Mouse (Mus musculus) MEL (cell line): ENCODE results near the gene Nkpd1. TPM values are rescaled to one million over a fixed set of nuclear protein-coding genes. Genes with fewer than 3 reads are reported as not detected.

Experiments used
- DNase-seq: peaks from one replicate; pipeline ENCODE4 v3.0.0; 2011; ENCODE audit warnings: low read depth, low spot score
- H3K27ac ChIP-seq: 2 replicates; pipeline ENCODE4 v1.5.1; 2012; ENCODE audit warnings: low read depth, mild to moderate bottlenecking, control low read depth, low read length, moderate library complexity; ENCODE audit not compliant: control insufficient read depth
- H3K27me3 ChIP-seq, 2 experiments: fragments of 150-350 bp in 1 of 2; sonication (generic) in 1 of 2; 2 replicates each; pipeline ENCODE4 v1.6.1; 2012; ENCODE audit warnings: low read length in 2 of 2, mild to moderate bottlenecking in 2 of 2, improper control_type of control experiment in 1 of 2, moderate library complexity in 1 of 2; ENCODE audit not compliant: insufficient read depth in 2 of 2, control insufficient read depth in 1 of 2
- H3K36me3 ChIP-seq, 2 experiments: 2 replicates each; pipeline ENCODE4 v1.6.1; 2012 to 2014; ENCODE audit warnings: low read length in 2 of 2, improper control_type of control experiment in 1 of 2, inconsistent platforms in 1 of 2, mild to moderate bottlenecking in 1 of 2; ENCODE audit not compliant: insufficient read depth in 2 of 2, control insufficient read depth in 1 of 2
- H3K4me1 ChIP-seq, 2 experiments: fragments of 150-350 bp in 1 of 2; sonication (generic) in 1 of 2; 2 replicates each; pipeline ENCODE4 v1.6.1; 2012; ENCODE audit warnings: low read length in 2 of 2, improper control_type of control experiment in 1 of 2, mild to moderate bottlenecking in 1 of 2; ENCODE audit not compliant: insufficient read depth in 2 of 2, control insufficient read depth in 1 of 2
- H3K4me3 ChIP-seq, 2 experiments: fragments of 150-350 bp in 1 of 2; sonication (generic) in 1 of 2; 2 replicates each; pipeline ENCODE4 v1.5.1; 2012; ENCODE audit warnings: low read depth in 2 of 2, low read length in 2 of 2, mild to moderate bottlenecking in 2 of 2, moderate library complexity in 2 of 2, control low read depth in 1 of 2, improper control_type of control experiment in 1 of 2; ENCODE audit not compliant: control insufficient read depth in 1 of 2, insufficient read depth in 1 of 2
- H3K79me2 ChIP-seq: 2 replicates; pipeline ENCODE4 v1.6.1; 2012; ENCODE audit warnings: mild to moderate bottlenecking, low read length, moderate library complexity; ENCODE audit not compliant: control insufficient read depth, poor library complexity, insufficient read depth
- H3K9ac ChIP-seq: 2 replicates; pipeline ENCODE4 v1.6.1; 2012; ENCODE audit warnings: low read depth, mild to moderate bottlenecking, control low read depth, low read length, moderate library complexity; ENCODE audit not compliant: control insufficient read depth, poor library complexity, severe bottlenecking
- H3K9me3 ChIP-seq: fragments of 150-350 bp; sonication (generic); replicated peaks from 2 replicates; pipeline ENCODE4 v1.6.1; 2012; ENCODE audit warnings: mild to moderate bottlenecking, low read length, improper control_type of control experiment, moderate library complexity; ENCODE audit not compliant: insufficient read depth
- CHD1 ChIP-seq: IDR thresholded peaks from 2 replicates; pipeline ENCODE4 v1.6.1; 2012; ENCODE audit warnings: low read depth, mild to moderate bottlenecking, inconsistent platforms, low read length, improper control_type of control experiment
- CHD2 ChIP-seq: IDR thresholded peaks from 2 replicates; pipeline ENCODE4 v1.6.1; 2011; ENCODE audit warnings: low read length, improper control_type of control experiment
- E2F4 ChIP-seq: IDR thresholded peaks from 2 replicates; pipeline ENCODE4 v1.6.1; 2011; ENCODE audit warnings: low read depth, low read length, improper control_type of control experiment, borderline replicate concordance
- ELF1 ChIP-seq: IDR thresholded peaks from 2 replicates; pipeline ENCODE4 v1.6.1; 2014; ENCODE audit warnings: low read depth, mild to moderate bottlenecking, inconsistent platforms, low read length, improper control_type of control experiment, moderate library complexity
- ETS1 ChIP-seq: IDR thresholded peaks from 2 replicates; pipeline ENCODE4 v1.6.1; 2012; ENCODE audit warnings: low read depth, mild to moderate bottlenecking, inconsistent platforms, low read length, improper control_type of control experiment, moderate library complexity
- GATA1 ChIP-seq: IDR thresholded peaks from 2 replicates; pipeline ENCODE4 v1.6.1; 2011; ENCODE audit warnings: low read depth, low read length, improper control_type of control experiment
- MAFK ChIP-seq: IDR thresholded peaks from 2 replicates; pipeline ENCODE4 v1.6.1; 2011; ENCODE audit warnings: low read depth, mild to moderate bottlenecking, low read length, improper control_type of control experiment, borderline replicate concordance
- MAZ ChIP-seq: IDR thresholded peaks from 2 replicates; pipeline ENCODE4 v1.6.1; 2012; ENCODE audit warnings: low read depth, mild to moderate bottlenecking, inconsistent platforms, low read length, improper control_type of control experiment
- MYB ChIP-seq: IDR thresholded peaks from 2 replicates; pipeline ENCODE4 v1.6.1; 2011; ENCODE audit warnings: mild to moderate bottlenecking, low read depth, low read length, improper control_type of control experiment
- NELFE ChIP-seq: IDR thresholded peaks from 2 replicates; pipeline ENCODE4 v1.6.1; 2011; ENCODE audit warnings: low read depth, low read length, improper control_type of control experiment
- POLR2A ChIP-seq, 2 experiments: IDR thresholded peaks; 2 replicates each; pipeline ENCODE4 v1.6.1; 2011 to 2012; ENCODE audit warnings: low read length in 2 of 2, mild to moderate bottlenecking in 2 of 2, control low read depth in 1 of 2, improper control_type of control experiment in 1 of 2, low read depth in 1 of 2, moderate library complexity in 1 of 2; ENCODE audit not compliant: control insufficient read depth in 1 of 2, insufficient read depth in 1 of 2, poor library complexity in 1 of 2
- POLR2AphosphoS5 ChIP-seq: IDR thresholded peaks from 2 replicates; pipeline ENCODE4 v1.6.1; 2012; ENCODE audit warnings: low read depth, borderline replicate concordance, mild to moderate bottlenecking, inconsistent platforms, low read length, moderate library complexity, mixed read lengths
- RAD21 ChIP-seq: IDR thresholded peaks from 2 replicates; pipeline ENCODE4 v1.6.1; 2011; ENCODE audit warnings: mild to moderate bottlenecking, low read depth, low read length, improper control_type of control experiment
- SIN3A ChIP-seq: IDR thresholded peaks from 2 replicates; pipeline ENCODE4 v1.6.1; 2012; ENCODE audit warnings: low read length, improper control_type of control experiment, inconsistent platforms
- TAL1 ChIP-seq: IDR thresholded peaks from 2 replicates; pipeline ENCODE4 v1.6.1; 2012; ENCODE audit warnings: mild to moderate bottlenecking, inconsistent platforms, low read length, moderate library complexity, mixed read lengths
- TCF12 ChIP-seq: IDR thresholded peaks from 2 replicates; pipeline ENCODE4 v1.6.1; 2014; ENCODE audit warnings: low read depth, mild to moderate bottlenecking, inconsistent platforms, low read length, improper control_type of control experiment, moderate library complexity
- USF1 ChIP-seq: IDR thresholded peaks from 2 replicates; pipeline ENCODE4 v1.6.1; 2014; ENCODE audit warnings: low read depth, mild to moderate bottlenecking, inconsistent platforms, low read length, improper control_type of control experiment, moderate library complexity
- USF2 ChIP-seq, 2 experiments: IDR thresholded peaks; 2 replicates each; pipeline ENCODE4 v1.6.1; 2011 to 2012; ENCODE audit warnings: improper control_type of control experiment in 2 of 2, low read length in 2 of 2, borderline replicate concordance in 1 of 2, inconsistent platforms in 1 of 2, low read depth in 1 of 2, mild to moderate bottlenecking in 1 of 2; ENCODE audit not compliant: insufficient read depth in 1 of 2
- ZC3H11A ChIP-seq: IDR thresholded peaks from 2 replicates; pipeline ENCODE4 v1.6.1; 2012; ENCODE audit warnings: low read depth, mild to moderate bottlenecking, inconsistent platforms, low read length, improper control_type of control experiment
- ZKSCAN1 ChIP-seq: IDR thresholded peaks from 2 replicates; pipeline ENCODE4 v1.6.1; 2012; ENCODE audit warnings: low read depth, mild to moderate bottlenecking, inconsistent platforms, low read length, improper control_type of control experiment, moderate library complexity
- polyA plus RNA-seq, 2 experiments: library from polyadenylated mRNA; stranded (reverse) in 1 of 2; unstranded in 1 of 2; fragments of >175 nt in 1 of 2; fragments of >200 nt in 1 of 2; gene quantifications; 2 replicates each; pipeline versions ENCODE4 v1.2.1 to v1.2.4; 2012; ENCODE audit warnings: low replicate concordance in 2 of 2, low read depth in 1 of 2; ENCODE audit not compliant: insufficient read length in 2 of 2, insufficient read depth in 1 of 2, missing spikeins in 1 of 2
- total RNA-seq: library from RNA; depleted of rRNA; stranded (reverse); fragments of 300-350 nt; gene quantifications from 2 replicates; pipeline ENCODE4 v1.2.3, GENCODE M21; 2012

The Nkpd1 gene
- total and polyA plus RNA-seq, 3 experiments = 0.33 to 0.35 TPM; not detected in 1

GRCm38 (mm10) chr7:19540771-19541566 is 23.3 kb downstream of the Nkpd1 start:
- Histone ChIP-seq H3K36me3 (peaks cover 0 to 2% of the 10 kb centered on the region in 2 experiments; a peak in 1 of 4 replicates), H3K9me3 (no peaks in the 10 kb centered on the region), H3K27me3 (no peaks in the 10 kb centered on the region), H3K4me3 (no peak overlapping the region), H3K9ac (no peak overlapping the region)
- no peak for DNase-seq
- TF ChIP-seq ELF1 (no peak), MAZ (no peak), TCF12 (no peak), USF1 (no peak), CHD1 (no peak), RAD21 (no peak), E2F4 (no peak), USF2 (IDR thresholded peaks at IDR 0.05; ENCODE audit: borderline replicate concordance in 1 of 2, insufficient read depth in 1 of 2, low read depth in 1 of 2, low read length in 2 of 2) (no peak), ZKSCAN1 (no peak), MYB (no peak), ETS1 (no peak), POLR2AphosphoS5 (no peak), CHD2 (no peak), POLR2A (IDR thresholded peaks at IDR 0.05; ENCODE audit: control insufficient read depth in 1 of 2, insufficient read depth in 1 of 2, low read depth in 1 of 2, low read length in 2 of 2, poor library complexity in 1 of 2) (no peak), ZC3H11A (no peak), NELFE (no peak), SIN3A (no peak), MAFK (no peak), GATA1 (no peak)
- TF ChIP-seq, all 39 proteins: peak for 0
- H3K27ac ChIP-seq = no peak overlapping the region
- peaks cover 28% of the 10 kb centered on the region for H3K79me2 ChIP-seq
- no peaks in the 10 kb centered on the region for H3K4me1 ChIP-seq

GRCm38 (mm10) chr7:19541681-19542154 is 24.1 kb downstream of the Nkpd1 start:
- no peak overlapping the region for H3K9ac ChIP-seq
- H3K27ac ChIP-seq = no peak overlapping the region
- DNase-seq = no peak
- no peaks in the 10 kb centered on the region for H3K27me3 ChIP-seq
- no peak for TF ChIP-seq MYB
- TF ChIP-seq TAL1 = no peak
- peaks cover 0 to 2% of the 10 kb centered on the region in 2 experiments; a peak in 1 of 4 replicates for H3K36me3 ChIP-seq
- H3K4me1 ChIP-seq = no peaks in the 10 kb centered on the region
- H3K4me3 ChIP-seq = no peak overlapping the region
- peaks cover 28% of the 10 kb centered on the region for H3K79me2 ChIP-seq
- H3K9me3 ChIP-seq = no peaks in the 10 kb centered on the region
